Mouse (Mus musculus) olfactory bulb, adult 2 months (tissue): ENCODE measurements around the gene 4930432K21Rik. TPM values are rescaled to one million over a fixed set of nuclear protein-coding genes. Genes with fewer than 3 reads are reported as not detected.

Experiments used
- H3K27ac ChIP-seq: fragments of 200-500 bp; 2 replicates; pipeline ENCODE4 v1.5.1; 2012; ENCODE audit warnings: low read depth, low read length; ENCODE audit not compliant: insufficient read depth
- H3K4me1 ChIP-seq: fragments of 200-500 bp; 2 replicates; pipeline ENCODE4 v1.6.1; 2012; ENCODE audit warnings: low read length; ENCODE audit not compliant: control insufficient read depth, insufficient read depth
- H3K4me3 ChIP-seq: fragments of 200-500 bp; 2 replicates; pipeline ENCODE4 v1.5.1; 2012; ENCODE audit warnings: mild to moderate bottlenecking, low read depth, low read length, moderate library complexity; ENCODE audit not compliant: insufficient read depth
- CTCF ChIP-seq: fragments of 200-500 bp; IDR thresholded peaks from 2 replicates; pipeline ENCODE4 v1.5.1; 2012; ENCODE audit warnings: low read depth, mild to moderate bottlenecking, low read length, moderate library complexity; ENCODE audit not compliant: insufficient read depth
- POLR2A ChIP-seq: fragments of 200-500 bp; IDR thresholded peaks from 2 replicates; pipeline ENCODE4 v1.6.1; 2012; ENCODE audit warnings: mild to moderate bottlenecking, low read depth, low read length, moderate library complexity; ENCODE audit not compliant: insufficient read depth
- WGBS: fragments of 180-500 bp; shearing (Covaris S2); methylation state at CpG from one replicate; pipeline ENCODE4 v1.1.7; 2018; 5-methylcytosine and 5-hydroxymethylcytosine counted together
- polyA plus RNA-seq: library from polyadenylated mRNA; stranded (reverse); fragments of >200 nt; gene quantifications from 2 replicates; pipeline ENCODE4 v1.2.4, GENCODE M21; 2012; ENCODE audit warnings: low replicate concordance; ENCODE audit not compliant: missing spikeins, insufficient read depth, insufficient read length

Gene 4930432K21Rik
- polyA plus RNA-seq, 1 experiment, result not detected

DNA sequence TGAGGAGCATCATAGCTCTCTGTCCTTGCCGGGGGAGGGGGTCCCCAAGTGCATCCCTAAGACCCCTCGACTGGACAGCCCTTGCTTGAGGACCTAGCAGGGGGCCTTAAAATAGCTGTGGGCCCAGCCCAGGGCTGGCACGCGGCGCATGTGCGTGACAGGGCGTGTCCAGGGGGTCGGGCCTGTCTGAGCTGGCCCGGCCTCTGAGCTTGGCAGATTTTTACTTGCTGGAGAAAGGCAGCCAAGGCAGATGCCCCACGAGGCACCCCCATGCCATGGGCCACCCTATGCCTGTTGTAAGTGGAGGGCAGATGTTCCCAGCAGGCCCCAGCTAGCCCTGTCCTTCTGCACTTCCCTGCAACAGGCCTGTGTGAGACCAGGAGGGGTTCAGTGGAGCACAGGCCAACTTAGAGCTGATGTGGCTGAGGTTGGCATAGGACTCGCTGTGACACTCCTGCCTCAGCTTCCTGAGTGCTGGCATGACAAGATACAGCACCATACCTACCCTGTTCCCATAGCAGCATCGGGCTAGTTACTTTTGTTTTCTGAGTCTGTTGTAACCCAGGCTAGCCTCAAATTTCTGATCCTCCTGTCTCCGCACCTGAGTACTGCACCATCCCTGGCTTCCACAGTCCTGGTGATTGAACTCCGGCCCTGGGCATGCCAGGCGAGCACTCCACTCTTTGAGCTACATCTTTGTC, 53.9 kb downstream of the 4930432K21Rik start:
- Histone ChIP-seq H3K4me3 (peak overlapping the region; percentile 47), H3K4me1 (peaks cover 59% of the 10 kb centered on the region), H3K27ac (peak overlapping the region; percentile 76)
- WGBS, result 62% methylated on average over 15 of the region's 15 CpGs
- TF ChIP-seq CTCF, result no peak
- no peak for TF ChIP-seq POLR2A

DNA sequence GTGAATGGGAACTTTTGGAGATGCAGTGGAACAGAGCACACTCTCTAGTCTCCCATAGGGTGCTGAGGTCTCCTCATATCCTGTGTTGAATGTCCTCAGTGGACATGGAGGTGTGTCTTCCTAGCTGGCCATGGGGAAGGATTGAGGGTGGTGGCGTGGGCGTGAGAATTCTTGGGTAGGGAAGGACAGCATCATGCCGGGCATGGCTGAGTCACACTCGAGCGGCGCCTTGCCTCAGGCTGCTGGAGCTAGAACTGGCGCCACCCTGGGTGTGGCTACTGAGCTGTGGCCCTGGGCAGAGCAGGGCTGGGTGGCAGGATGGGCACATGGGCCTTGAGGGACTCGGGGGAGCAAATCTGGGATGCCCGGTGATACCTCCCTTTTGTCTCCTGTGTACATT, 54.6 kb downstream of the 4930432K21Rik start:
- TF ChIP-seq CTCF (no peak), POLR2A (no peak)
- H3K4me3 ChIP-seq, result no peak overlapping the region
- 62% methylated on average over 9 of the region's 9 CpGs for WGBS
- H3K27ac ChIP-seq, result peak overlapping the region; percentile 76
- peaks cover 54% of the 10 kb centered on the region for H3K4me1 ChIP-seq

DNA sequence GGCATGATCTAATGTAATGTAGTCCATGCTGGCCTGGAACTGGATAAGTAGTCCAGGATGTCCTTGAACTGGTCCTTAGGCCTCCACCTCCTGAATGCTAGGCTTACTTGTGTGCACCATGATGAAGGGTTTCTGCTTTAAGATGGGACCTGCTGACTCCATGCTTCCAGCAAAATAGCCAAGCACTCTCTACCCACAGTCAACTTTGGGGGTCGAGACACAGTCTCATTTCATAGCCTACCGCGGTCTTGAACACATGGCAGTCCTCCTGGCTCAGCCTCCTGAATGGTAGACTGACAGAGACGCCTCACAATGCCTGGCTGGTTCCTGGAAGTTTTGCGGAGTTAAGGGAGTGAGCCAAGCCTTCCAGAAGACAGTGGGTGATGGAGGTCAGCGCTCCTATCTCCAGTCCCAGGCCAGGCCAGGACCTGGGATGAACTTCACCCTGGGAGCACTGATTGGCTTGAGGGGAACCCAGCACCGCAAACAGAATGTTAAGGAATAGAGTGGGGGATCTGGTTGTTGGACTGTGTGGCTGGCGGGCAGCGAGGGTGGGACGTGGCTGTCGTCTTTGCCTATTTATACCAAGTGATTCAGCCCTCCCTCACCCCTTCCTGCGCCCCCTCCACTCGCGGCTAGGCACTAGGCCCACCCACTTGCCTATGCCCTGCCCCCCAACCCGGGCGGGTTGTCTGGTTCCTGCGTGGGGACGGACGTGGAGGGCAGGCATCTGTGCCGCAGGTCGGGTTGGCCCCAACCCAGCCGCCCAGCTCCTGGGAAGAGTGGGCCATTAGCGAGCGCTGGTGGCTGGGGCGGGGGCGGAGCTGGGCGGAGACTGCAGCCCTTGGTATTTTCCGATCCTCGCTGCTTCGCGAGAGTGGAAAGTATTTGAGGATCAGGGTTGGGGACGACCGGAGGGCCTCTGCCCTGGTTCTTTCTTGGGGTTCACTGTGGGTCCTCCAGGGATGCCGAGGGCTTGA, 55.4 kb downstream of the 4930432K21Rik start:
- H3K27ac ChIP-seq, result peak overlapping the region; percentile 76
- H3K4me3 ChIP-seq, result peak overlapping the region; percentile 34
- WGBS, result 9% methylated on average over 34 of the region's 34 CpGs
- peaks cover 50% of the 10 kb centered on the region for H3K4me1 ChIP-seq
- TF ChIP-seq CTCF (no peak), POLR2A (peak; percentile 40; the same call in 1 of the 2 replicates)

DNA sequence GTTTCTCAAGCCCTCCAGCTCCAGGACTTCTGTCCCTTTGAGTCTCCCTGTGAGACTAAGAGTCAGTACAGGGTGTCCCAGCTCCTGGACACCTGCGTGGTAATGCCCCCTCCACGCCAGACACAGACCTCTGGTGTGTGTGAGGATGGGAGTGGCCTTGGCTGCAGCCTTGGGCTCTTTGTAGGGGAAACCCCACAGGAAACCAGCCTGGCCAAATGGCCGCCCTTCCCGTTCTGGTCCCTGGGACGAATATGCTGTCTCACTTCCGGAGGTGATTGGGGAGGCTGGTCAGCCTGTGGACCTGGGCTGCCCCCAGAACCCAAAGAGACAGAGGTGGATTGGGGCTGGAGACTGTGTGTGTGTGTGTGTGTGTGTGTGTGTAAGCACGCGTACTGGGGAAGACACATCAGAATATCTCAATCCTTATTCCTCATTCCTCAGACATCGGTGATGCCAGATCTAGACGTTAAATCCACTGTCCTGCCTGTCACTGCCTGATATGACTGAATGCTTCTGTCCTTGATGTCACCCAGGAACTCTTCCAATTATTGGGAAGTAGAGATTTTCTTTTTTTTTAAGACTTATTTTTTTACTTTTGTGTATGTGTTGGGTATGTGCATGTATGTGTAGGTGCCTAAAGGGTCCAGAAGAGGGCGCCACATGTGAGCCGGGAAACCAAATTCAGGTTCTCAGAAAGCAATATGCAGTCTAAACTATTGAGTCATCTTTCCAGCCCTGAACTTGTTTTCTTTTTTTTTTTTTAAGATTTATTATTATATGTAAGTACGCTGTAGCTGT, 56.3 kb downstream of the 4930432K21Rik start:
- TF ChIP-seq CTCF, result no peak
- TF ChIP-seq POLR2A, result no peak
- H3K4me1 ChIP-seq, result peaks cover 53% of the 10 kb centered on the region
- WGBS, result 63% methylated on average over 13 of the region's 13 CpGs

DNA sequence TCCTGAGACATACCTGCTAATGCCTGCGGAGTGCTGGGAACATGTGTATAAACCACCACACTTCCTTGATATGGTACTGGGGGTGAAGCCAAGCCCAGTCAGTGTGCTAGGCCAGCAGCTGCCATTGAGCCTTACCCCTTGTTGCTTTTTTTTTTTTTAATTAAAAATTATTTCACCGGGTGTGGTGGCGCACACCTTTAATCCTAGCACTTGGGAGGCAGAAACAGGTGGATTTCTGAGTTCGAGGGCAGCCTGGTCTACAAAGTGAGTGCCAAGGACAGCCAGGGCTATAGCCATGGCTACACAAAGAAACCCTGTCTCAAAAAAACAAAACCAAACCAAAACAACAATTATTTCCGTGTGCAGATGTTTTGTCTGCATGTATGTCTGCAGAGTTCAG, 57.2 kb downstream of the 4930432K21Rik start:
- no peak overlapping the region for H3K27ac ChIP-seq
- no peak overlapping the region for H3K4me3 ChIP-seq
- TF ChIP-seq CTCF (no peak), POLR2A (no peak)
- 93% methylated on average over 5 of the region's 5 CpGs for WGBS
- peaks cover 56% of the 10 kb centered on the region for H3K4me1 ChIP-seq

More for the DNA sequence above, 56.3 kb downstream of the 4930432K21Rik start:
- Histone ChIP-seq H3K27ac (peak overlapping the region; percentile 76), H3K4me3 (peak overlapping the region; percentile 34)

DNA sequence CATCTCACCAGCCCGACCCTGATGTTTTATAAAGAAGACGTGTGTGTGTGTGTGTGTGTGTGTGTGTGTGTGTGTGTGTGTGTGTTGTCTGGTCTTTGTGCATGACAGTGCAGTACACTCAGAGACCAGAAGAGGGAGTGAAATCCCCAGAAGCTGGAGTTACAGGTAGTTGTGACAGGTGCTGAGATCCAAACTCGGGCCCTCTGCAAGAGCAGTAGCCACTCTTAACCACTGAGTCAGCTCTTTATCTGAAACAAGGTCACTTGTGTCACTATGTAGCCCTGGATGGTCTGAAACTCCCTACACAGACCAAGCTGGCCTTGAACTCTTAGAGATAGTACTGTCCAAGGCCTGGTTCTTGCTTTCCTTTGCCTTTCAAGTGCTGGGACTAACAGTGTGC, 58.8 kb downstream of the 4930432K21Rik start:
- Histone ChIP-seq H3K27ac (no peak overlapping the region), H3K4me1 (peaks cover 45% of the 10 kb centered on the region), H3K4me3 (no peak overlapping the region)
- TF ChIP-seq CTCF, result no peak
- TF ChIP-seq POLR2A, result no peak
- WGBS, result 95% methylated on average over 3 of the region's 3 CpGs

DNA sequence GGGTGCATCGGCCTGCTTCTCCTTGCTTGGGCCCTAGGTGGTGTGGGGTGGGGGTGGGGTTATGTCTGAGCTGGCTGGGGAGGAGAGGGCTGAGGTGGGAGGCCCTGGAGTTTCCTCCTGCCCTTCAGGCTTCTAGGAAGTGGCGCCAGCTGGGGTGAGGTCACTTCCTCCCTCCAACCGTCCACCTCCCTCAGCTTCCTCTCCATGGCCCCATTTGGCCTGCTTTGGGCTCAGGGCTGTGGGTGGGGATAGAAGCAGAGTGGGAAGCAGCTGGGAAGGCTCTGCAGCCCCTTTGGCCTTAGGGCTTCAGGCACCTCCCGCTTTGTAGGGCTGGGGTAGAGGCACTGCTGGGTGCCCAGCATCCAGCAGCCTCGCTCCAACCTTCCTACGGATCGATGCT, 60.0 kb downstream of the 4930432K21Rik start:
- TF ChIP-seq CTCF (no peak), POLR2A (no peak)
- H3K4me1 ChIP-seq, result peaks cover 35% of the 10 kb centered on the region
- 0 out of 2 replicates have a peak overlapping the region, but pooled peaks have one; percentile 2 for H3K27ac ChIP-seq
- 71% methylated on average over 7 of the region's 7 CpGs for WGBS
- H3K4me3 ChIP-seq, result no peak overlapping the region
